Mouse (Mus musculus) cerebellum, postnatal 36 days (tissue): ENCODE measurements around the gene Mup14.
"Not testable (repeated sequence)": the region's sequence is repeated elsewhere in the genome, so short reads cannot be mapped to it uniquely, and the experiment has no call there.

Source experiments
- DNase-seq, 2 experiments: peaks; one replicate each; pipeline ENCODE4 v3.0.0; 2021 to 2022; ENCODE audit warnings: mixed read lengths in 2 of 2

Mup14 gene

GRCm38 (mm10) chr4:61303900-61304299, at the start of gene Mup14:
Gene Mup14 (minus strand): TSS chr4:61304000.
- DNase-seq = not testable (repeated sequence)

DNA sequence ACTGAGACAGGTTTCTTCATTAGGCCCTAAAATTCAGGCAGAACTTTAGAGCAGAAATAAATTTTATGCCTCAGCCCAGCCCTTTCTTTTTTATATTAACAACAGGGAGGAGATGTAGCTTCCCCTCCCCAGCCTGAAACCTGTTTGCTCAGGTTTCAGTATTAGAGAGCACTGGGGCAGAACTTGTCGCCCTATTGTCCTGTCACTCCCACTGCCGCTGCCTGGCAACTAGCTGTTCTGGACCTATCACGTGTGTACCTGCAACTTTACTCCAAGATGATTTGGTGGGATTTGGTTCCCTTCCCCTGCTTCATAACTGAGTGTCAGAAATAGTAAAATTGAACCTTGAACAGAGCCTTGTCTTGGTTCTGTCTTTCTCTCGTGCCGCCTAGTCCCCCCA, 34.3 kb upstream of the Mup14 start:
- DNase-seq = not testable (repeated sequence)
